Mouse (Mus musculus) forebrain, embryonic 14.5 days (tissue): Measurements from ENCODE around the gene Clcn1. TPM values are rescaled to one million over a fixed set of nuclear protein-coding genes. Genes with fewer than 3 reads are reported as not detected.

Experiments used
- ATAC-seq: fragments of 200-750 bp; cut with Nextera tagmentation; 2 replicates; pipeline ENCODE4 v1.8.0; 2017; ENCODE audit warnings: mild to moderate bottlenecking, moderate library complexity
- DNase-seq: peaks from one replicate; pipeline ENCODE4 v3.0.0-alpha.2; 2015; ENCODE audit warnings: low spot score
- H3K27ac ChIP-seq: fragments of 300-500 bp; sonication (generic); 2 replicates; pipeline ENCODE4 v1.5.1; 2014; ENCODE audit warnings: low read depth, mild to moderate bottlenecking, control low read depth, low read length, moderate library complexity
- H3K27me3 ChIP-seq: fragments of 300-500 bp; sonication (generic); replicated peaks from 2 replicates; pipeline ENCODE4 v1.6.1; 2014; ENCODE audit warnings: low read length, control low read depth, mixed read lengths; ENCODE audit not compliant: control insufficient read depth, insufficient read depth
- H3K36me3 ChIP-seq: fragments of 300-500 bp; sonication (generic); 2 replicates; pipeline ENCODE4 v1.6.1; 2014; ENCODE audit warnings: low read length, control low read depth; ENCODE audit not compliant: control insufficient read depth, insufficient read depth
- H3K4me1 ChIP-seq: fragments of 300-500 bp; sonication (generic); 2 replicates; pipeline ENCODE4 v1.6.1; 2014; ENCODE audit warnings: antibody characterized with exemption, low read length, control low read depth; ENCODE audit not compliant: control insufficient read depth, insufficient read depth
- H3K4me2 ChIP-seq: fragments of 300-500 bp; sonication (generic); 2 replicates; pipeline ENCODE4 v1.6.1; 2014; ENCODE audit warnings: mild to moderate bottlenecking, control low read depth, low read length
- H3K4me3 ChIP-seq: fragments of 300-500 bp; sonication (generic); 2 replicates; pipeline ENCODE4 v1.5.1; 2014; ENCODE audit warnings: low read depth, low read length, control low read depth
- H3K9ac ChIP-seq: fragments of 300-500 bp; sonication (generic); 2 replicates; pipeline ENCODE4 v1.6.1; 2014; ENCODE audit warnings: mild to moderate bottlenecking, low read length, control low read depth, moderate library complexity
- H3K9me3 ChIP-seq: fragments of 300-500 bp; sonication (generic); replicated peaks from 2 replicates; pipeline ENCODE4 v1.6.1; 2016; ENCODE audit warnings: low read length, control low read depth, mixed read lengths; ENCODE audit not compliant: control insufficient read depth
- WGBS: fragments of 180-500 bp; shearing (Covaris S2); extraction: QIAGEN DNeasy Blood & Tissue Kit; methylation state at CpG from one replicate; pipeline ENCODE4 v1.1.7; 2014; 5-methylcytosine and 5-hydroxymethylcytosine counted together
- polyA plus RNA-seq: library from polyadenylated mRNA; unstranded; fragments of >200 nt; fragmentation: Nextera tagmentation; extraction: Ambion mirVana; gene quantifications from 2 replicates; pipeline ENCODE4 v1.2.1, GENCODE M21; 2014

Clcn1 gene
- polyA plus RNA-seq, 1 experiment from 2014 or later, result 1.3 TPM

GRCm38 (mm10) chr6:42324482-42325267 lies 38.2 kb downstream of the Clcn1 start, which contains the start of gene Fam131b:
TSS of gene Fam131b (minus strand) at chr6:42324643.
- H3K4me2 ChIP-seq, result peak within 1 kb of the TSS; percentile 70
- DNase-seq (peak; percentile 75), ATAC-seq (peak; percentile 89)
- no peaks in the 10 kb centered on the region for H3K9me3 ChIP-seq
- no peaks in the 10 kb centered on the region for H3K27me3 ChIP-seq
- H3K36me3 ChIP-seq, result peaks cover 5% of the 10 kb centered on the region; the same call in 1 of the 2 replicates
- peak within 1 kb of the TSS; percentile 69 for H3K4me3 ChIP-seq
- peaks cover 4% of the 10 kb centered on the region; the same call in 1 of the 2 replicates for H3K4me1 ChIP-seq
- H3K27ac ChIP-seq, result peak within 1 kb of the TSS; percentile 86
- under 1% methylated on average over 37 of the region's 68 CpGs for WGBS
- peak within 1 kb of the TSS; percentile 88 for H3K9ac ChIP-seq

DNA sequence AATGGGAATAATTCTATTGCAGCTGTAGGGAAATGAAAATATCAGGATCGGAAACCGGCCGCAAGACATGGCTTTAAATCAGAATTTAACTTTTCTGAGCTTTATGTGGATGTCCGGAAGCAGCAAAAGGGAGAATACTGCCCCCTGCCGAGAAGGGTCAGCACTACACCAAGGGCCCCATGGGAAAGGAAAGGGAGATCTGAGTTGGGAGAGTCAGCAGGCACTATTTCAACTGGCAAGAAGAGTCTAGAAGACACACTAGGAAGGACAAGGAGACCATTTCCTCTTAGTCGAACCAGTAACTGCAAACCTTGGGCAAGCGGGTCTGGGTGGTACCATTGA lies 38.8 kb downstream of the Clcn1 start:
- Histone ChIP-seq H3K36me3 (peaks cover 5% of the 10 kb centered on the region; the same call in 1 of the 2 replicates), H3K4me1 (peaks cover 4% of the 10 kb centered on the region; the same call in 1 of the 2 replicates), H3K27me3 (no peaks in the 10 kb centered on the region), H3K9ac (peak overlapping the region; percentile 88), H3K4me2 (peak overlapping the region; percentile 70), H3K27ac (peak overlapping the region; percentile 86), H3K9me3 (no peaks in the 10 kb centered on the region), H3K4me3 (peak overlapping the region; percentile 69)
- 2% methylated on average over 7 of the region's 7 CpGs for WGBS
- ATAC-seq (peak; percentile 30), DNase-seq (peak; percentile 79)

DNA sequence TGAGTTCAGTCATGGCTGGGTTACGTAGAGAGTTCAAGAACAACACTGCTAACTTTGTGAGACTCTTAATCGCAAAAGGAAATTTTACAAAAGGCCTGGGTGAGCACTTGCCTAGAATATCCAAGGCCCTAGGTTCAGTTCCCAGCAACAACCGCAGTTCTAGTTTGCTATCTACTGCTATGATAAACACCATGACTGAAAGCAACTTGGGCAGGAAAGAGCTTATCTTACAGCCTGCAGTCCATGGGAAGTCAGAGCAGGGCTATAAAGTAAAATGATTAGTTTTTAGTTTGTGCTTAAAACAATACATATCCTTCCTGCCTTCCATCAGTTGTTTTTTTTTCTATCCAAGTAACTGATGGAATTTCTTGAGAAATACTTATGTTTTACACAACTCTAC lies 40.0 kb downstream of the Clcn1 start:
- ATAC-seq (no peak), DNase-seq (no peak)
- Histone ChIP-seq H3K27ac (no peak overlapping the region), H3K9ac (no peak overlapping the region), H3K36me3 (no peaks in the 10 kb centered on the region), H3K9me3 (no peaks in the 10 kb centered on the region), H3K4me2 (no peak overlapping the region), H3K4me1 (peaks cover 4% of the 10 kb centered on the region; the same call in 1 of the 2 replicates), H3K4me3 (no peak overlapping the region), H3K27me3 (no peaks in the 10 kb centered on the region)
- 95% methylated on average over 3 of the region's 3 CpGs for WGBS

- Histone ChIP-seq H3K4me2 (no peak overlapping the region), H3K9ac (no peak overlapping the region), H3K4me3 (no peak overlapping the region), H3K27me3 (no peaks in the 10 kb centered on the region), H3K4me1 (no peaks in the 10 kb centered on the region), H3K36me3 (no peaks in the 10 kb centered on the region), H3K9me3 (no peaks in the 10 kb centered on the region), H3K27ac (no peak overlapping the region)
- DNase-seq, result no peak
- WGBS, result 80% methylated on average over 3 of the region's 3 CpGs
- ATAC-seq, result no peak
These were observed 42.3 kb downstream of the Clcn1 start for GRCm38 (mm10) chr6:42328757-42329156.

- 81% methylated on average over 3 of the region's 3 CpGs for WGBS
- no peaks in the 10 kb centered on the region for H3K36me3 ChIP-seq
- no peak overlapping the region for H3K27ac ChIP-seq
- ATAC-seq (no peak), DNase-seq (no peak)
- no peak overlapping the region for H3K9ac ChIP-seq
- H3K4me2 ChIP-seq, result no peak overlapping the region
- no peaks in the 10 kb centered on the region for H3K9me3 ChIP-seq
- no peak overlapping the region for H3K4me3 ChIP-seq
- no peaks in the 10 kb centered on the region for H3K4me1 ChIP-seq
- H3K27me3 ChIP-seq, result no peaks in the 10 kb centered on the region
These were observed 43.7 kb downstream of the Clcn1 start for GRCm38 (mm10) chr6:42330216-42330615.

DNA sequence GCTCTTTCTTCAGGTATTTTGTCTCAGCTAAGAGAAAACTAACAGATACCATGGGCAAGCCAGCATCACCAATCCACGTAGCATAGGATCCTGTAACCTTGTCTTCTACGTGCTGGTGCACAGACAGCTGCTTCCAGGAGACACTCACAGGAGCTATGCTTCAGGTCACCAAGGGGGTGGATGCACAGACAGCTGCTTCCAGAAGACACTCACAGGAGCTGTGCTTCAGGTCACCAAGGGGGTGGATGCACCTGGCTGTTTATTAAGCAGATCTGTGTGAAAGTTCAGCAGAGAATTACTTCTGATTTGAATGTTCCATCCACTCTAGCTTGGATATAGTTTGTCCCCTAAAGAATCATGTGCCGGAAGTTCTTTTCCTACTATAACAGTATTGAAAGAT lies 44.5 kb downstream of the Clcn1 start:
- 91% methylated on average over 3 of the region's 3 CpGs for WGBS

DNA sequence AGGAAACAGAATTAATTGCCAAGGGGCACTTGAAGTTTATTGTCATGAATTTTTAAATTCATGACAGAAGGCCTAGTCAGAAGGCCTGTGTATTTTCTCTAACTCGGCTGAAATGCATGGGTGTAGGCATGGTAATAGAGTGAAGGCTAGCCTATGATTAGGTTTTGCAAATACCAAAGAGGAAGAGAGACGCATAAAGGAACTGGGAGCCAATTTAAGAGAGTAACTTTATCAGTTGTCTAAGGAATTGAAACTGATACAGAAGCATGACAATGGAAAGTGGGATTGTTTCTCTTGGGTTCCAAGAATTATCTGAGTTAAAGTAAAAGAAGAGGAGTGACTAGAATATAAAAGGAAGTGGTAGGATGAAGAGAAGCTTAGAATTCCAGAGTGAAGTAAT lies 52.7 kb downstream of the Clcn1 start:
- Histone ChIP-seq H3K27me3 (no peaks in the 10 kb centered on the region), H3K9me3 (no peaks in the 10 kb centered on the region), H3K36me3 (no peaks in the 10 kb centered on the region), H3K4me2 (no peak overlapping the region), H3K4me1 (no peaks in the 10 kb centered on the region), H3K27ac (no peak overlapping the region), H3K9ac (no peak overlapping the region), H3K4me3 (no peak overlapping the region)
- 87% methylated on average over 2 of the region's 2 CpGs for WGBS
- ATAC-seq (no peak), DNase-seq (no peak)

More for the DNA sequence above, 44.5 kb downstream of the Clcn1 start:
- H3K9ac ChIP-seq, result no peak overlapping the region
- no peaks in the 10 kb centered on the region for H3K9me3 ChIP-seq
- H3K4me1 ChIP-seq, result no peaks in the 10 kb centered on the region
- no peak overlapping the region for H3K27ac ChIP-seq
- H3K27me3 ChIP-seq, result no peaks in the 10 kb centered on the region
- H3K4me2 ChIP-seq, result no peak overlapping the region
- H3K4me3 ChIP-seq, result no peak overlapping the region
- DNase-seq, result no peak
- ATAC-seq, result no peak
- no peaks in the 10 kb centered on the region for H3K36me3 ChIP-seq

DNA sequence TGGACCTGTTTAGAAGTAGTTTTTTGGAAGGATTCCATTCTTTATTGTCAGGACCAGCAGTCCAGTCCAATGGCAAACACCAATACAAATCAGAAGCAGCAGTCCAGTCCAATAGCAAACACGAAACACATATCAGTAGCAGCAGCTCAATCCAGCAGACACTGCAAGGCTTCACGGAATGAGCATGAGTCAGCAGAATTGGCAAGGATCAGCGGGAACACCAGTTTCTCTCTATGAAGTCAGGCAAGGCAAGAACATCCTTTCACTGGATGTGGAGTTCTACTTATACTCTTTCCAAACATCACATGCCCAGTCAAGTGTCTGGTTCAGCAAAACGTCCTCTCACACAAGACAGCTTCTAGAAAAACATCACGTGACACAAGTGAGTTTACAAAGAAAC lies 53.5 kb downstream of the Clcn1 start:
- WGBS, result 84% methylated on average over 5 of the region's 5 CpGs
- H3K4me1 ChIP-seq, result no peaks in the 10 kb centered on the region
- ATAC-seq (no peak), DNase-seq (no peak)
- no peak overlapping the region for H3K9ac ChIP-seq
- no peaks in the 10 kb centered on the region for H3K36me3 ChIP-seq
- H3K4me3 ChIP-seq, result no peak overlapping the region
- no peak overlapping the region for H3K27ac ChIP-seq
- H3K27me3 ChIP-seq, result no peaks in the 10 kb centered on the region
- no peaks in the 10 kb centered on the region for H3K9me3 ChIP-seq
- no peak overlapping the region for H3K4me2 ChIP-seq

DNA sequence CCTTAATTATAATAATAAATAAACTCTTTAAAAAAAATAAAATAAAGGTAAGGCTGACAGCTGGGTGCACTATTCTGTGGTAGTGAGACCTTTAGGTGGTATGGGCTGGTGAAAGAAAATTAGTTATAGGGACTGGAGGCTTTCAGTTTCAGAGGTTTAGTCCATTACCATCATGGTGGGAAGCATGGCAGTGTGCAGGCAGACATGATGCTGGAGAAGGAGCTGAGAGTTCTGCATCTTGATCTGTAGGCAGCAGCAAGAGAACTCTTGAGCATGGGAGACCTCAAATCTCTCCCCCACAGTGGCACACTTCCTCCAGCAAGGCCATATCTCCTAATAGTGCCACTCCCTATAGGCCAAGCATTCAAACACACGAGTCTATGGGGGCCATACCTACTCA lies 55.7 kb downstream of the Clcn1 start:
- 86% methylated on average over 1 of the region's 1 CpGs for whole genome bisulfite sequencing
- Histone ChIP-seq H3K9me3 (no peaks in the 10 kb centered on the region), H3K4me2 (no peak overlapping the region), H3K4me3 (no peak overlapping the region), H3K27me3 (no peaks in the 10 kb centered on the region), H3K27ac (no peak overlapping the region), H3K36me3 (no peaks in the 10 kb centered on the region), H3K4me1 (no peaks in the 10 kb centered on the region), H3K9ac (no peak overlapping the region)
- DNase-seq, result no peak
- no peak for ATAC-seq
